In genomic region chr1:134708801-134709385, GRCm38 (mm10) we compare ENCODE assay signal across 8 mouse cellular contexts.
DNase-seq lines count a peak whose midpoint lies in the region; ATAC-seq lines count a peak whose summit lies in the region.

No protein-coding gene starts in this region.

- under 1% methylated on average over 46 of the region's 46 CpGs for WGBS in forebrain, embryonic 16.5 days
- under 1% methylated on average over 45 of the region's 46 CpGs for WGBS in midbrain, embryonic 16.5 days

- H3K4me1 ChIP-seq in forebrain, embryonic 16.5 days (replicated peaks; ENCODE audit: control insufficient read depth, insufficient read depth, low read length), result peaks cover 14% of the 10 kb centered on the region
- H3K4me1 ChIP-seq in midbrain, embryonic 16.5 days (ENCODE audit: control insufficient read depth, insufficient read depth, low read length), result peaks cover 13% of the 10 kb centered on the region

- peak overlapping the region; percentile 55 for H3K4me3 ChIP-seq in forebrain, embryonic 16.5 days (replicated peaks; ENCODE audit: low read length)
- H3K4me3 ChIP-seq in midbrain, embryonic 16.5 days (ENCODE audit: low read depth, low read length), result peak overlapping the region; percentile 64

- peak overlapping the region; percentile 60 for H3K9ac ChIP-seq in forebrain, embryonic 16.5 days (replicated peaks; ENCODE audit: low read depth, low read length)
- H3K9ac ChIP-seq in midbrain, embryonic 16.5 days (ENCODE audit: low read depth, low read length), result peak overlapping the region; percentile 75

- no peaks in the 10 kb centered on the region for H3K36me3 ChIP-seq in forebrain, embryonic 16.5 days (ENCODE audit: control insufficient read depth, insufficient read depth)
- H3K36me3 ChIP-seq in midbrain, embryonic 16.5 days (ENCODE audit: control insufficient read depth, insufficient read depth, low read length), result no peaks in the 10 kb centered on the region

- intact Hi-C loops in left cerebral cortex, postnatal 4 days (cut with DNase I), result no loop called here

- peak; percentile 67 for ATAC-seq in forebrain, embryonic 16.5 days
- ATAC-seq in midbrain, embryonic 16.5 days, result peak; percentile 55

- peak; percentile 56 to 58 for DNase-seq in left cerebral cortex, adult 18-20 months (ENCODE audit: low spot score in 2 of 2)
- DNase-seq in left cerebral cortex, adult 11 months (ENCODE audit: low spot score), result no peak
- DNase-seq in cerebellum, adult 11-12 months, result peak; percentile 70
- DNase-seq in left cerebral cortex, postnatal 4 days, result peak; percentile 58
- DNase-seq in thymus, adult 18-20 months, result peak; percentile 52 to 71
- DNase-seq in layer of hippocampus, adult 9-11 months, result no peak

- H3K27ac ChIP-seq in forebrain, embryonic 16.5 days (ENCODE audit: low read length), result no peak overlapping the region
- H3K27ac ChIP-seq in midbrain, embryonic 16.5 days (ENCODE audit: low read length), result no peak overlapping the region

- H3K27me3 ChIP-seq in forebrain, embryonic 16.5 days (replicated peaks; ENCODE audit: control insufficient read depth, insufficient read depth, low read length), result peaks cover 9% of the 10 kb centered on the region; the same call in 1 of the 2 replicates
- peaks cover 8% of the 10 kb centered on the region; the same call in 1 of the 2 replicates for H3K27me3 ChIP-seq in midbrain, embryonic 16.5 days (ENCODE audit: control insufficient read depth, insufficient read depth, low read depth, low read length)

- H3K9me3 ChIP-seq in forebrain, embryonic 16.5 days (ENCODE audit: control insufficient read depth, low read length), result no peaks in the 10 kb centered on the region
- H3K9me3 ChIP-seq in midbrain, embryonic 16.5 days (replicated peaks; ENCODE audit: control insufficient read depth, low read length, poor library complexity, severe bottlenecking), result no peaks in the 10 kb centered on the region

- H3K4me2 ChIP-seq in forebrain, embryonic 16.5 days (ENCODE audit: low read length), result peak overlapping the region; percentile 92
- H3K4me2 ChIP-seq in midbrain, embryonic 16.5 days (ENCODE audit: low read length), result peak overlapping the region; percentile 98

Comparison
In these comparisons a context has a peak if more than half of its experiments do, and no peak if none do; other contexts are left out.
1. DNase-seq: peak in left cerebral cortex, adult 18-20 months (2 of 2), cerebellum, adult 11-12 months (single experiment), left cerebral cortex, postnatal 4 days (single experiment) and thymus, adult 18-20 months (2 of 2); none in left cerebral cortex, adult 11 months (single experiment) and layer of hippocampus, adult 9-11 months (single experiment).